Mouse (Mus musculus) liver, embryonic 14.5 days (tissue): ENCODE data around the gene Aldh3b2. TPM values are rescaled to one million over a fixed set of nuclear protein-coding genes. Genes with fewer than 3 reads are reported as not detected.

Source experiments
- ATAC-seq: fragments of 200-750 bp; cut with Nextera tagmentation; 2 replicates; pipeline ENCODE4 v1.8.0; 2017; ENCODE audit warnings: moderate number of reproducible peaks, mild to moderate bottlenecking, moderate library complexity; ENCODE audit not compliant: insufficient read depth
- DNase-seq, 3 experiments: peaks; one replicate each; pipeline ENCODE4 v3.0.0-alpha.2; 2012 to 2013; ENCODE audit warnings: low read depth in 3 of 3, low spot score in 3 of 3
- H3K27ac ChIP-seq: fragments of 300-500 bp; sonication (generic); 2 replicates; pipeline ENCODE4 v1.5.1; 2014; ENCODE audit warnings: moderate library complexity, mild to moderate bottlenecking, control low read depth, inconsistent platforms
- H3K27me3 ChIP-seq: fragments of 300-500 bp; sonication (generic); 2 replicates; pipeline ENCODE4 v1.6.1; 2014; ENCODE audit warnings: mild to moderate bottlenecking, low read length, moderate library complexity; ENCODE audit not compliant: control insufficient read depth, insufficient read depth
- H3K36me3 ChIP-seq: fragments of 300-500 bp; sonication (generic); replicated peaks from 2 replicates; pipeline ENCODE4 v1.6.1; 2014; ENCODE audit warnings: low read depth; ENCODE audit not compliant: control insufficient read depth, insufficient read depth
- H3K4me1 ChIP-seq, 2 experiments: fragments of 200-500 bp in 1 of 2; fragments of 300-500 bp in 1 of 2; sonication (generic) in 1 of 2; replicated peaks; 2 replicates each; pipeline ENCODE4 v1.6.1; 2012 to 2014; ENCODE audit warnings: antibody characterized with exemption in 1 of 2, inconsistent platforms in 1 of 2, low read length in 1 of 2; ENCODE audit not compliant: control insufficient read depth in 2 of 2, insufficient read depth in 2 of 2
- H3K4me2 ChIP-seq: fragments of 300-500 bp; sonication (generic); 2 replicates; pipeline ENCODE4 v1.6.1; 2014; ENCODE audit warnings: low read depth, mild to moderate bottlenecking, control low read depth, moderate library complexity
- H3K4me3 ChIP-seq, 2 experiments: fragments of 200-500 bp in 1 of 2; fragments of 300-500 bp in 1 of 2; sonication (generic) in 1 of 2; 2 replicates each; pipeline ENCODE4 v1.5.1; 2012 to 2014; ENCODE audit warnings: low read depth in 2 of 2, low read length in 2 of 2, mild to moderate bottlenecking in 2 of 2, control low read depth in 1 of 2, inconsistent platforms in 1 of 2, moderate library complexity in 1 of 2; ENCODE audit not compliant: insufficient read depth in 1 of 2
- H3K9ac ChIP-seq: fragments of 300-500 bp; sonication (generic); replicated peaks from 2 replicates; pipeline ENCODE4 v1.6.1; 2014; ENCODE audit warnings: mild to moderate bottlenecking, control low read depth, moderate library complexity
- H3K9me3 ChIP-seq: fragments of 300-500 bp; sonication (generic); 2 replicates; pipeline ENCODE4 v1.6.1; 2016; ENCODE audit warnings: low read length, mixed read lengths; ENCODE audit not compliant: control insufficient read depth
- CTCF ChIP-seq: IDR thresholded peaks from 2 replicates; pipeline ENCODE4 v1.5.1; 2016; ENCODE audit warnings: antibody characterized with exemption, low read depth, control low read depth
- EP300 ChIP-seq: IDR thresholded peaks from 2 replicates; pipeline ENCODE4 v1.6.1; 2016; ENCODE audit warnings: antibody characterized with exemption, low read depth
- WGBS: fragments of 180-500 bp; shearing (Covaris S2); extraction: QIAGEN DNeasy Blood & Tissue Kit; methylation state at CpG from one replicate; pipeline ENCODE4 v1.1.7; 2014; ENCODE audit not compliant: insufficient replicate concordance; 5-methylcytosine and 5-hydroxymethylcytosine counted together
- polyA plus RNA-seq, 2 experiments: library from polyadenylated mRNA; depleted of rRNA in 1 of 2; stranded (reverse) in 1 of 2; unstranded in 1 of 2; fragments of >200 nt; fragmentation: Nextera tagmentation in 1 of 2; extraction: Ambion mirVana in 1 of 2; gene quantifications; 2 replicates each; pipeline versions ENCODE4 v1.2.1 to v1.2.3; 2012 to 2014

Gene Aldh3b2
- polyA plus RNA-seq, 2 experiments: 0.33 to 0.48 TPM

- Histone ChIP-seq H3K27ac (no peak overlapping the region), H3K4me2 (peak overlapping the region; percentile 85), H3K9me3 (no peaks in the 10 kb centered on the region), H3K36me3 (peaks cover 26% of the 10 kb centered on the region), H3K9ac (no peak overlapping the region), H3K4me3 (no peak overlapping the region), H3K27me3 (no peaks in the 10 kb centered on the region), H3K4me1 (peaks cover 23 to 26% of the 10 kb centered on the region in 2 experiments)
- no peak for TF ChIP-seq EP300
- no peak for TF ChIP-seq CTCF
- ATAC-seq (no peak), DNase-seq (no peak)
- 81% methylated on average over 5 of the region's 5 CpGs for WGBS
These were observed 39.0 kb downstream of the Aldh3b2 start for GRCm38 (mm10) chr19:4011086-4011485.

GRCm38 (mm10) chr19:4012432-4013022 lies 40.4 kb downstream of the Aldh3b2 start, which contains the start of gene Ndufv1:
Gene Ndufv1 (minus strand): TSS chr19:4012806.
- Histone ChIP-seq H3K4me3 (peak within 1 kb of the TSS; percentile 74 to 80), H3K27ac (peak within 1 kb of the TSS; percentile 74), H3K36me3 (peaks cover 17% of the 10 kb centered on the region), H3K27me3 (no peaks in the 10 kb centered on the region), H3K4me2 (peak within 1 kb of the TSS; percentile 85), H3K4me1 (peaks cover 26 to 29% of the 10 kb centered on the region in 2 experiments), H3K9me3 (no peaks in the 10 kb centered on the region), H3K9ac (peak within 1 kb of the TSS; percentile 82)
- WGBS: under 1% methylated on average over 45 of the region's 45 CpGs
- DNase-seq (peak; percentile 98 to 99 (median 98)), ATAC-seq (peak; percentile 98)
- TF ChIP-seq EP300: peak; percentile 53
- TF ChIP-seq CTCF: peak; percentile 92

GRCm38 (mm10) chr19:4013066-4013465 lies 40.9 kb downstream of the Aldh3b2 start:
- TF ChIP-seq EP300 (no peak), CTCF (no peak)
- H3K27me3 ChIP-seq: no peaks in the 10 kb centered on the region
- peak overlapping the region; percentile 82 for H3K9ac ChIP-seq
- H3K9me3 ChIP-seq: no peaks in the 10 kb centered on the region
- ATAC-seq (peak; percentile 49), DNase-seq (peak; percentile 19 to 31 (median 20))
- H3K4me2 ChIP-seq: peak overlapping the region; percentile 85
- peaks cover 26 to 29% of the 10 kb centered on the region in 2 experiments for H3K4me1 ChIP-seq
- peak overlapping the region; percentile 73 to 80 for H3K4me3 ChIP-seq
- H3K27ac ChIP-seq: peak overlapping the region; percentile 74
- peaks cover 12% of the 10 kb centered on the region for H3K36me3 ChIP-seq
- WGBS: 10% methylated on average over 9 of the region's 9 CpGs

- Histone ChIP-seq H3K27ac (peak overlapping the region; percentile 71), H3K9me3 (no peaks in the 10 kb centered on the region), H3K4me1 (peaks cover 26 to 38% of the 10 kb centered on the region in 2 experiments), H3K27me3 (no peaks in the 10 kb centered on the region), H3K9ac (no peak overlapping the region; the same call in 1 of the 2 replicates), H3K4me3 (no peak overlapping the region), H3K36me3 (no peaks in the 10 kb centered on the region), H3K4me2 (no peak overlapping the region)
- ATAC-seq (no peak), DNase-seq (no peak)
- TF ChIP-seq CTCF (no peak), EP300 (no peak)
These were observed 42.7 kb downstream of the Aldh3b2 start for GRCm38 (mm10) chr19:4014802-4015201.

- H3K9me3 ChIP-seq: no peaks in the 10 kb centered on the region
- peak overlapping the region; percentile 40; the same call in 1 of the 2 replicates for H3K9ac ChIP-seq
- DNase-seq (peak; percentile 41 to 52 (median 49)), ATAC-seq (peak; percentile 11; the same call in 1 of the 2 replicates)
- H3K27ac ChIP-seq: peak overlapping the region; percentile 71
- no peak overlapping the region for H3K4me3 ChIP-seq
- peaks cover 26 to 40% of the 10 kb centered on the region in 2 experiments for H3K4me1 ChIP-seq
- no peaks in the 10 kb centered on the region for H3K27me3 ChIP-seq
- TF ChIP-seq CTCF (no peak), EP300 (peak; percentile 71)
- no peak overlapping the region; the same call in 1 of the 2 replicates for H3K4me2 ChIP-seq
- no peaks in the 10 kb centered on the region for H3K36me3 ChIP-seq
- WGBS: 14% methylated on average over 5 of the region's 5 CpGs
These were observed 43.5 kb downstream of the Aldh3b2 start for GRCm38 (mm10) chr19:4015635-4016034.
